Mouse (Mus musculus) forebrain, postnatal 0 days (tissue): Measurements from ENCODE around the gene C5ar2. TPM values are rescaled to one million over a fixed set of nuclear protein-coding genes. Genes with fewer than 3 reads are reported as not detected.

ENCODE experiments used
- ATAC-seq: fragments of 200-750 bp; cut with Nextera tagmentation; 2 replicates; pipeline ENCODE4 v1.8.0; 2017; ENCODE audit warnings: mild to moderate bottlenecking, moderate library complexity
- DNase-seq: peaks from one replicate; pipeline ENCODE4 v3.0.0-alpha.2; 2015
- H3K27ac ChIP-seq: fragments of 300-500 bp; sonication (generic); 2 replicates; pipeline ENCODE4 v1.5.1; 2014; ENCODE audit warnings: low read depth, mild to moderate bottlenecking, antibody characterized with exemption, low read length, moderate library complexity, mixed read lengths
- H3K27me3 ChIP-seq: fragments of 300-500 bp; sonication (generic); 2 replicates; pipeline ENCODE4 v1.6.1; 2014; ENCODE audit warnings: mild to moderate bottlenecking, low read length, mixed read lengths; ENCODE audit not compliant: insufficient read depth
- H3K36me3 ChIP-seq: fragments of 300-500 bp; sonication (generic); 2 replicates; pipeline ENCODE4 v1.6.1; 2014; ENCODE audit warnings: mild to moderate bottlenecking, moderate library complexity; ENCODE audit not compliant: insufficient read depth
- H3K4me1 ChIP-seq: fragments of 300-500 bp; sonication (generic); 2 replicates; pipeline ENCODE4 v1.6.1; 2014; ENCODE audit warnings: antibody characterized with exemption; ENCODE audit not compliant: insufficient read depth
- H3K4me2 ChIP-seq: fragments of 300-500 bp; sonication (generic); 2 replicates; pipeline ENCODE4 v1.6.1; 2014; ENCODE audit warnings: low read depth, mild to moderate bottlenecking, moderate library complexity
- H3K4me3 ChIP-seq: fragments of 300-500 bp; sonication (generic); 2 replicates; pipeline ENCODE4 v1.5.1; 2014; ENCODE audit warnings: low read depth, low read length, mixed read lengths
- H3K9ac ChIP-seq: fragments of 300-500 bp; sonication (generic); 2 replicates; pipeline ENCODE4 v1.6.1; 2014; ENCODE audit warnings: mild to moderate bottlenecking
- H3K9me3 ChIP-seq: fragments of 300-500 bp; sonication (generic); 2 replicates; pipeline ENCODE4 v1.6.1; 2016; ENCODE audit warnings: low read length
- CTCF ChIP-seq: sonication (generic); IDR thresholded peaks from 2 replicates; pipeline ENCODE4 v1.5.1; 2016; ENCODE audit warnings: antibody characterized with exemption, control low read depth, low read depth
- WGBS: fragments of 180-500 bp; shearing (Covaris S2); extraction: QIAGEN DNeasy Blood & Tissue Kit; methylation state at CpG from one replicate; pipeline ENCODE4 v1.1.7; 2014; 5-methylcytosine and 5-hydroxymethylcytosine counted together
- polyA plus RNA-seq: library from polyadenylated mRNA; unstranded; fragments of >200 nt; fragmentation: Nextera tagmentation; extraction: Ambion mirVana; gene quantifications from 2 replicates; pipeline ENCODE4 v1.2.1, GENCODE M21; 2015
- total RNA-seq: library from RNA; depleted of rRNA; stranded (reverse); fragments of >200 nt; gene quantifications from 2 replicates; pipeline ENCODE4 v1.2.3, GENCODE M21; 2014

C5ar2 gene
- total and polyA plus RNA-seq, 2 experiments from 2014 or later = 0.14 to 0.17 TPM

- H3K9ac ChIP-seq = no peak overlapping the region
- 91% methylated on average over 21 of the region's 21 CpGs for WGBS
- ATAC-seq (no peak), DNase-seq (no peak)
- H3K4me1 ChIP-seq = no peaks in the 10 kb centered on the region
- TF ChIP-seq CTCF = no peak
- peaks cover 58% of the 10 kb centered on the region for H3K36me3 ChIP-seq
- H3K4me3 ChIP-seq = no peak overlapping the region
- H3K27ac ChIP-seq = no peak overlapping the region
- no peak overlapping the region for H3K4me2 ChIP-seq
- H3K9me3 ChIP-seq = no peaks in the 10 kb centered on the region
- H3K27me3 ChIP-seq = no peaks in the 10 kb centered on the region
Measured at GRCm38 (mm10) chr7:16208781-16209665, 34.9 kb downstream of the C5ar2 start.

DNA sequence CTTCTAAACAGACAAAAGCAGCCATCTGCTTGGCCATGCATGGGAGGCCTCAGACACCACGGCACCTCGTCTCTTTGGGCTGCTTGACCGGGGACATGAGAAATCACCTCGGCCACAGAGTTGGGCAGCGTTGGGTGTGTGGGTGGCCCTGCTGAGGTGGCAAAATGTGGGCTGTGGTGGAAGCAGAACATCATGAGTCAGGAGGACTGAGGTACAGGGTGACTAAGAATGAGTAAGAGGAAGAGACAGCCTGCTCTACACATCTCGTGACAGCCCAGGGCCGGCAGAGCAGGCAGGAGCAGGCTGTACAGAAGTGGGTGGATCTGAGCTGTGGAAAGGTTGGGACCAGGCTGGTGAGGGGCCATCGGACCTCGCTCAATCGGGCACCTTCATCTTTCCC is 36.5 kb downstream of the C5ar2 start:
- no peaks in the 10 kb centered on the region for H3K9me3 ChIP-seq
- H3K4me3 ChIP-seq = no peak overlapping the region
- WGBS = 91% methylated on average over 10 of the region's 10 CpGs
- ATAC-seq (no peak; the same call in 1 of the 2 replicates), DNase-seq (no peak)
- no peak for TF ChIP-seq CTCF
- H3K9ac ChIP-seq = no peak overlapping the region
- no peak overlapping the region for H3K27ac ChIP-seq
- peaks cover 58% of the 10 kb centered on the region for H3K36me3 ChIP-seq
- no peak overlapping the region for H3K4me2 ChIP-seq
- H3K4me1 ChIP-seq = no peaks in the 10 kb centered on the region
- no peaks in the 10 kb centered on the region for H3K27me3 ChIP-seq

DNA sequence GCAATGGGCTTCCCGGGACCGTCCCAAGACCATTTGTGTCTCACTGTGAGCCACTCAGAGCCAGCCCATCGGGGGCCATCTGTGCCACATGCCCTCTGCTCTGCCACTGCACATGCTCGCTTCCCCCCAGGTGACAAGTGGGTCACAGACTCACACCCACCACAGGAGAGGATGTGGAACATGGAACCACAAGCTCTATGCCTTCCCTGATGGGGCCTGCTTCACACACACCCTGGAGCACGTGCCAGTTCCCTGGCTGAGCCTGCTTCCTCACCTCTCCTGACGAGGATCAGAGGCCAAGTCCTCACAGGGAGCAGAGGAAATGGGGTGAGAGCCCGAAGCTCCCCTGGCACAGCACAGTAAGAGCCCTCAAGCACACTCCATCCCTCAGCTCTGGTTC is 36.9 kb downstream of the C5ar2 start:
- DNase-seq = no peak
- no peak overlapping the region for H3K4me2 ChIP-seq
- H3K27ac ChIP-seq = no peak overlapping the region
- H3K36me3 ChIP-seq = peaks cover 58% of the 10 kb centered on the region
- H3K4me3 ChIP-seq = no peak overlapping the region
- no peak overlapping the region for H3K9ac ChIP-seq
- no peaks in the 10 kb centered on the region for H3K4me1 ChIP-seq
- no peaks in the 10 kb centered on the region for H3K27me3 ChIP-seq
- whole genome bisulfite sequencing = 82% methylated on average over 7 of the region's 7 CpGs
- H3K9me3 ChIP-seq = no peaks in the 10 kb centered on the region
- TF ChIP-seq CTCF = no peak
- no peak for ATAC-seq

DNA sequence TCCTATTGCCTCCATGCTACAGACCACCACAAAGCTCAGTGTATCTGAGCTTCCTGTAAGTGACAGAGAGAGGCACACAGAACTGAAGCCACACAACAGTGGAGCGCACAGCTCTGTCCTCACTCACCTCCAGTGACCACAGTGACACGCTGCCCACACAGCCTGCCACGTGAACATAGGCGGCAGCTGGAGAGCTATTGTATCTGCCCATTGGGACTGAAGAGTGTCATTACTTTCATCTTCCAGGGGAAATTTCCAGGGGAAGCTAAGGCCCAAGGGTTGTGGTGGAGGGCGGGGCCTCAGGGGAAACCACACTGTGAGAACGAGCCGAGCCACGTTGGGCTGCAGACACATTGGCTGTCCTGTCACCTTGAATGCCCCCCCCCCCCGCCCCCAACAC is 39.2 kb downstream of the C5ar2 start:
- Histone ChIP-seq H3K4me1 (no peaks in the 10 kb centered on the region), H3K4me2 (no peak overlapping the region), H3K9me3 (no peaks in the 10 kb centered on the region), H3K9ac (no peak overlapping the region), H3K27me3 (no peaks in the 10 kb centered on the region), H3K27ac (no peak overlapping the region), H3K36me3 (peaks cover 51% of the 10 kb centered on the region), H3K4me3 (no peak overlapping the region)
- WGBS = 84% methylated on average over 9 of the region's 9 CpGs
- no peak for TF ChIP-seq CTCF
- ATAC-seq (no peak), DNase-seq (no peak)

DNA sequence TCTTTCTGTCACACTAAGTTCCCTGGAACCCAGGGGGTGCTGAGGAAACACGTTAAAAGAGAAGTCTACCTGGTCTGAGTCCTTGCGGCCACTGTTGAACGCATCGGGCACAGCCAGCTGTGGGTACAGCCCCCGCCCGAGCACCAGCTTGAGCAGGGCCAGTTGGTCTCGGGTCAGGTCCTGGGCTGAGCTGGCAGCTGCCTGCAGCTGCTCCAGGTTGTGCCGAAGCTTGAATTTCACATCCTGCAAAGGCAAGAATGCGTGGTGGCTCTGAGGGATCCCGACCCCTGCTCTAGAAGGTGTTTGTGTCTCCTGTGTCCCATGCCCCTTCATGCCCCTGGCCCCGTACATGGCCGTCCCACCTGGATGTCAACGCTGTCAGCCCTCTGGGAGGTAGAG is 40.5 kb downstream of the C5ar2 start:
- Histone ChIP-seq H3K27ac (no peak overlapping the region), H3K4me1 (no peaks in the 10 kb centered on the region), H3K9ac (no peak overlapping the region), H3K27me3 (no peaks in the 10 kb centered on the region), H3K36me3 (peaks cover 52% of the 10 kb centered on the region), H3K9me3 (no peaks in the 10 kb centered on the region), H3K4me2 (no peak overlapping the region), H3K4me3 (no peak overlapping the region)
- no peak for TF ChIP-seq CTCF
- no peak for DNase-seq
- WGBS = 95% methylated on average over 13 of the region's 13 CpGs
- ATAC-seq = no peak

- no peak overlapping the region for H3K4me3 ChIP-seq
- no peak overlapping the region for H3K27ac ChIP-seq
- WGBS = 85% methylated on average over 15 of the region's 15 CpGs
- H3K9me3 ChIP-seq = no peaks in the 10 kb centered on the region
- no peaks in the 10 kb centered on the region for H3K27me3 ChIP-seq
- H3K9ac ChIP-seq = no peak overlapping the region
- no peak for ATAC-seq
- DNase-seq = no peak
- no peak for TF ChIP-seq CTCF
- peaks cover 58% of the 10 kb centered on the region for H3K36me3 ChIP-seq
- no peak overlapping the region for H3K4me2 ChIP-seq
- H3K4me1 ChIP-seq = no peaks in the 10 kb centered on the region
Measured at GRCm38 (mm10) chr7:16202756-16203504, 41.0 kb downstream of the C5ar2 start.

- no peaks in the 10 kb centered on the region for H3K9me3 ChIP-seq
- no peak for TF ChIP-seq CTCF
- peaks cover 60% of the 10 kb centered on the region for H3K36me3 ChIP-seq
- no peak for ATAC-seq
- no peak overlapping the region for H3K27ac ChIP-seq
- WGBS = 82% methylated on average over 6 of the region's 6 CpGs
- H3K4me2 ChIP-seq = no peak overlapping the region
- DNase-seq = no peak
- no peaks in the 10 kb centered on the region for H3K27me3 ChIP-seq
- H3K4me3 ChIP-seq = no peak overlapping the region
- H3K4me1 ChIP-seq = no peaks in the 10 kb centered on the region
- H3K9ac ChIP-seq = no peak overlapping the region
Measured at GRCm38 (mm10) chr7:16201136-16201535, 42.8 kb downstream of the C5ar2 start.
